Mouse (Mus musculus) cerebellum, adult 2 months (tissue): ENCODE results near the gene Ccdc57.

ENCODE experiments used
- CTCF ChIP-seq: fragments of 200-500 bp; IDR thresholded peaks from 2 replicates; pipeline ENCODE4 v1.5.1; 2011; ENCODE audit warnings: low read depth, mild to moderate bottlenecking, control low read depth, low read length, moderate library complexity, borderline replicate concordance; ENCODE audit not compliant: insufficient read depth
- POLR2A ChIP-seq: fragments of 200-500 bp; IDR thresholded peaks from 2 replicates; pipeline ENCODE4 v1.6.1; 2011; ENCODE audit warnings: low read length, control low read depth, borderline replicate concordance; ENCODE audit not compliant: insufficient read depth

DNA sequence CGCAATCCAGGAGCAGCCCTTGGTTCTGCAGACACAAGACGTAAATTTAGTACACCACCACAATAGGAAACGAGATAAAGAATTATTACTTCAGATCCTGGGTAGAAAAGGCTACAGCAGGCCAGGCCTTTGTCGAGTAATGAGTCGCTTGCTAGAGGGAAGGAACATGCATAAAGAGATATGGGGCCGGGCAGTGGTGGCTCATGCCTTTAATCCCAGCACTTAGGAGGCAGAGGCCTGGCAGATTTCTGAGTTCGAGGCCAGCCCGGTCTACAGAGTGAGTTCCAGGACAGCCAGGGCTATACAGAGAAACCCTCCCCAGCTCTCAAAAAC is 136.1 kb downstream of the Ccdc57 start:
- TF ChIP-seq POLR2A (no peak), CTCF (no peak)
